Comparison of ENCODE assay signal across 8 mouse cellular contexts in genomic region chr10:80270734-80271181, GRCm38 (mm10). TPM values are rescaled to one million over a fixed set of nuclear protein-coding genes. Genes with fewer than 3 reads are reported as not detected.
A peak's percentile ranks its signal among the peaks of the same experiment; 100 is the strongest.
DNase-seq lines count a peak whose midpoint lies in the region; ATAC-seq and TF ChIP-seq lines count a peak whose summit lies in the region.

No protein-coding gene starts in this region.

- no peak overlapping the region for H3K27ac ChIP-seq in kidney, embryonic 16.5 days (ENCODE audit: low read length)
- no peak overlapping the region for H3K27ac ChIP-seq in embryonic facial prominence, embryonic 12.5 days
- no peak overlapping the region for H3K27ac ChIP-seq in kidney, postnatal 0 days

- TF ChIP-seq POLR2A in myocyte (IDR thresholded peaks at IDR 0.05; ENCODE audit: insufficient read length, low read depth), result no peak

- H3ac ChIP-seq in myocyte (ENCODE audit: control insufficient read depth, insufficient read length), result no peak overlapping the region

- H3K27me3 ChIP-seq in kidney, embryonic 16.5 days (ENCODE audit: insufficient read depth, low read length), result no peaks in the 10 kb centered on the region
- H3K27me3 ChIP-seq in embryonic facial prominence, embryonic 12.5 days, result no peaks in the 10 kb centered on the region
- H3K27me3 ChIP-seq in kidney, postnatal 0 days (ENCODE audit: insufficient read depth, low read length), result no peaks in the 10 kb centered on the region
- H3K27me3 ChIP-seq in myocyte (ENCODE audit: control insufficient read depth, insufficient read depth, insufficient read length), result no peaks in the 10 kb centered on the region

- no peak for TF ChIP-seq CTCF in kidney, postnatal 0 days (IDR thresholded peaks at IDR 0.05; ENCODE audit: low read depth)

- no peak overlapping the region for H3K4me3 ChIP-seq in kidney, embryonic 16.5 days (ENCODE audit: low read length)
- no peak overlapping the region for H3K4me3 ChIP-seq in embryonic facial prominence, embryonic 12.5 days
- H3K4me3 ChIP-seq in kidney, postnatal 0 days (replicated peaks; ENCODE audit: low read depth, low read length), result no peak overlapping the region
- H3K4me3 ChIP-seq in myocyte, result no peak overlapping the region

- no peak for ATAC-seq in kidney, embryonic 16.5 days (ENCODE audit: low FRiP score, low TSS enrichment)
- ATAC-seq in embryonic facial prominence, embryonic 12.5 days (ENCODE audit: insufficient number of reproducible peaks, insufficient read depth, low FRiP score, low TSS enrichment), result no peak
- ATAC-seq in kidney, postnatal 0 days (replicated peaks; ENCODE audit: low FRiP score, low read depth), result peak; percentile 37; the same call in 1 of the 2 replicates

- peaks cover 90% of the 10 kb centered on the region for H3K79me2 ChIP-seq in myocyte (ENCODE audit: control insufficient read depth, insufficient read depth)

- no peaks in the 10 kb centered on the region for H3K9me3 ChIP-seq in kidney, embryonic 16.5 days (ENCODE audit: low read length)
- no peaks in the 10 kb centered on the region for H3K9me3 ChIP-seq in embryonic facial prominence, embryonic 12.5 days
- no peaks in the 10 kb centered on the region for H3K9me3 ChIP-seq in kidney, postnatal 0 days (replicated peaks; ENCODE audit: low read length)

- peaks cover 34% of the 10 kb centered on the region for H3K4me1 ChIP-seq in kidney, embryonic 16.5 days (ENCODE audit: insufficient read depth, low read length)
- H3K4me1 ChIP-seq in embryonic facial prominence, embryonic 12.5 days, result peaks cover 39% of the 10 kb centered on the region
- peaks cover 23% of the 10 kb centered on the region for H3K4me1 ChIP-seq in kidney, postnatal 0 days (replicated peaks; ENCODE audit: insufficient read depth, low read length)

- peak; percentile 63 for DNase-seq in kidney, adult 18-20 months
- no peak for DNase-seq in kidney, postnatal 0 days (ENCODE audit: low spot score)
- DNase-seq in testis, postnatal 14 days (ENCODE audit: low spot score), result no peak
- no peak for DNase-seq in lung, postnatal 10 days
- no peak for DNase-seq in thymus, postnatal 10 days (ENCODE audit: low spot score in 2 of 2)

- WGBS in kidney, embryonic 16.5 days, result 81% methylated on average over 6 of the region's 6 CpGs
- WGBS in embryonic facial prominence, embryonic 12.5 days, result 80% methylated on average over 6 of the region's 6 CpGs
- 71% methylated on average over 6 of the region's 6 CpGs for WGBS in kidney, postnatal 0 days

- no peak overlapping the region for H3K4me2 ChIP-seq in kidney, embryonic 16.5 days (replicated peaks; ENCODE audit: low read depth, low read length)
- H3K4me2 ChIP-seq in embryonic facial prominence, embryonic 12.5 days (replicated peaks), result no peak overlapping the region
- no peak overlapping the region for H3K4me2 ChIP-seq in kidney, postnatal 0 days (ENCODE audit: low read length)
- H3K4me2 ChIP-seq in myocyte (ENCODE audit: low read depth), result no peak overlapping the region

- H3K36me3 ChIP-seq in kidney, embryonic 16.5 days (ENCODE audit: insufficient read depth, low read length), result peaks cover 24% of the 10 kb centered on the region
- peaks cover 61% of the 10 kb centered on the region for H3K36me3 ChIP-seq in embryonic facial prominence, embryonic 12.5 days
- peaks cover 14% of the 10 kb centered on the region; the same call in 1 of the 2 replicates for H3K36me3 ChIP-seq in kidney, postnatal 0 days (ENCODE audit: insufficient read depth, low read length)
- no peaks in the 10 kb centered on the region for H3K36me3 ChIP-seq in myocyte (ENCODE audit: control insufficient read depth, insufficient read depth)

- H3K9ac ChIP-seq in kidney, embryonic 16.5 days (replicated peaks; ENCODE audit: low read length), result no peak overlapping the region; the same call in 1 of the 2 replicates
- 0 out of 2 replicates have a peak overlapping the region, but pooled peaks have one; percentile 4 for H3K9ac ChIP-seq in embryonic facial prominence, embryonic 12.5 days
- H3K9ac ChIP-seq in kidney, postnatal 0 days (ENCODE audit: low read depth, low read length), result no peak overlapping the region

TF ChIP-seq in myocyte, 11 proteins besides CTCF, POLR2A, EP300 and RAD21:
- TF ChIP-seq MYOG (IDR thresholded peaks at IDR 0.05; ENCODE audit: control insufficient read depth in 1 of 3, insufficient read depth in 1 of 3, insufficient read length in 2 of 3, low read depth in 2 of 3), result peak in 1 of 3 experiments; percentile 7
- peak; percentile 5 for TF ChIP-seq POLR2AphosphoS2 (IDR thresholded peaks at IDR 0.05; ENCODE audit: insufficient read length, low read depth)
- TF ChIP-seq USF1 (IDR thresholded peaks at IDR 0.05; ENCODE audit: low read depth), result no peak
TF ChIP-seq in myocyte: peak in this region for 2.

RNA-seq across cellular contexts. Expression of gene Dazap1, which starts 9.5 kb away (rescaled TPM):
- polyA plus RNA-seq in kidney, embryonic 16.5 days (2015; fragmentation: Nextera tagmentation; extraction: Ambion mirVana), result 52.7 and 55.4 TPM in 2 replicates
- 70.7 and 71.8 TPM in 2 replicates for polyA plus RNA-seq in embryonic facial prominence, embryonic 12.5 days (2016; fragmentation: Nextera tagmentation; extraction: Ambion mirVana)
- 43.7 and 44.6 TPM in 2 replicates for polyA plus RNA-seq in kidney, postnatal 0 days (2015; fragmentation: Nextera tagmentation; extraction: Ambion mirVana)
- polyA plus RNA-seq in myocyte (2012; fragmentation: generic; extraction: Trizol), result 123 TPM

RNA-seq across cellular contexts. Expression of gene Gamt, which starts 9.9 kb away (rescaled TPM):
- 38.1 and 38.3 TPM in 2 replicates for polyA plus RNA-seq in kidney, embryonic 16.5 days (2015; fragmentation: Nextera tagmentation; extraction: Ambion mirVana)
- polyA plus RNA-seq in embryonic facial prominence, embryonic 12.5 days (2016; fragmentation: Nextera tagmentation; extraction: Ambion mirVana), result 33.8 and 38.6 TPM in 2 replicates
- 25.5 and 26.0 TPM in 2 replicates for polyA plus RNA-seq in kidney, postnatal 0 days (2015; fragmentation: Nextera tagmentation; extraction: Ambion mirVana)
- polyA plus RNA-seq in myocyte (2012; fragmentation: generic; extraction: Trizol), result 162 TPM

RNA-seq across cellular contexts. Expression of gene Rps15, which starts 21.5 kb away (rescaled TPM):
- 899 and 901 TPM in 2 replicates for polyA plus RNA-seq in kidney, embryonic 16.5 days (2015; fragmentation: Nextera tagmentation; extraction: Ambion mirVana)
- polyA plus RNA-seq in embryonic facial prominence, embryonic 12.5 days (2016; fragmentation: Nextera tagmentation; extraction: Ambion mirVana), result 851 and 902 TPM in 2 replicates
- 974 and 1,069 TPM in 2 replicates for polyA plus RNA-seq in kidney, postnatal 0 days (2015; fragmentation: Nextera tagmentation; extraction: Ambion mirVana)
- polyA plus RNA-seq in myocyte (2012; fragmentation: generic; extraction: Trizol), result 4,761 TPM

RNA-seq across cellular contexts. Expression of gene Ndufs7, which starts 21.8 kb away (rescaled TPM):
- polyA plus RNA-seq in kidney, embryonic 16.5 days (2015; fragmentation: Nextera tagmentation; extraction: Ambion mirVana), result 398 and 444 TPM in 2 replicates
- polyA plus RNA-seq in embryonic facial prominence, embryonic 12.5 days (2016; fragmentation: Nextera tagmentation; extraction: Ambion mirVana), result 260 and 269 TPM in 2 replicates
- polyA plus RNA-seq in kidney, postnatal 0 days (2015; fragmentation: Nextera tagmentation; extraction: Ambion mirVana), result 537 and 556 TPM in 2 replicates
- 407 TPM for polyA plus RNA-seq in myocyte (2012; fragmentation: generic; extraction: Trizol)

RNA-seq across cellular contexts. Expression of gene Apc2, which starts 25.0 kb away (rescaled TPM):
- polyA plus RNA-seq in kidney, embryonic 16.5 days (2015; fragmentation: Nextera tagmentation; extraction: Ambion mirVana), result 1.6 and 1.9 TPM in 2 replicates
- 18.3 and 21.7 TPM in 2 replicates for polyA plus RNA-seq in embryonic facial prominence, embryonic 12.5 days (2016; fragmentation: Nextera tagmentation; extraction: Ambion mirVana)
- polyA plus RNA-seq in kidney, postnatal 0 days (2015; fragmentation: Nextera tagmentation; extraction: Ambion mirVana), result 0.51 and 0.86 TPM in 2 replicates
- polyA plus RNA-seq in myocyte (2012; fragmentation: generic; extraction: Trizol), result 0.24 TPM
